Mouse (Mus musculus): ENCODE measurements around the gene Trappc10.

Gene Trappc10

GRCm38 (mm10) chr10:78160369-78161095, 83.9 kb downstream of the Trappc10 start:
- DNase-seq (ENCODE audit: low spot score in 2 of 2): no peak

GRCm38 (mm10) chr10:78159906-78160305, 84.5 kb downstream of the Trappc10 start:
- peak; percentile 68 to 84 for DNase-seq (ENCODE audit: low spot score in 2 of 2)

DNA sequence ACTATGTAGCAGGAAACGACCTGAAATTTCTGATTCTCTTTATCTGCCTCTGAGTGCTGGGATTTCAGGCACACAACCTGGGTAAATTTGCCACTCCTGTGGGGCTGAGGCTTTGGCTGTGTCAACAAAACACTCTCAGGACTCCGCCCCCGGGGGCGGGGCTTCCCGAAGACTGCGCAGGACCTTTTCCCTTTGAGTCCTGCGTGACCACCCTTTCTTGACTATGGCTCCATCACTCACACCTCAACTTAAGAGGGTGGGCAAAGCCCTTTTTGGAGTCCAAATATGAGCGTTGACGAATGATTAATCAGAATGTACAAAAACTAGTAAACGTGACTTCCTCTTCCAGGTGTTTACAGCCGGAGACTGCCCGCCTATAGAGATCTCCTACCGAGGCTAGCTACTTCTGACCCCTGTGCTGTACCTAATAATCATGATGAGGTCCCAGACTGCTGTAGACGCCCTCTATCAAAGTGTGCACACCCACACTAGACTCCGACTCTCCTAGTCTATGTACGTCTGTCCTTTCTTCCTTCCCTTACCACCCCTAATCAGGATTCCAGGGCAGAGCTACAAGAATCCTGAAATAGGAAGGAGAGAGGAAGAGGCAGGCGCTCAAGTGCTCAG, 85.1 kb downstream of the Trappc10 start:
- DNase-seq (ENCODE audit: low spot score in 2 of 2): peak; percentile 72 to 74

DNA sequence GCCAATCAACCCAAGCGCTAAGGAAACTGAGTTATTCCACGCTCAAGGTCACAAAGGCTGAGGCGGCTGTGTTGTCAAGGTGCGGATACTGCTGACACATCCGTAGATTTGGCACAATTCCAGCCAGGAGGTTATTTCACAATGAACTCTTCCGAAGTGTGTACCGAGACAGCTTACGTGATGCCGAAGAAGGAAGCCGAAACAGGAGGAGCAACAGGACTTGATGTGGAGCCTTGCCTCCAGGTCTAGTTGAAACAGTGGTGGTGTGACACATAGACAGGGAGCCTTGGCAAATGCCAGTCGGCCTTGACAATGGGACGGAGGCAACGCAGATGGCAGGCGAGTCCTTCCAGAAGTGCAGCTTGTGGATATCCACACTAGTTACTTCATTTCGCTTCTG, 86.4 kb downstream of the Trappc10 start:
- DNase-seq (ENCODE audit: low spot score in 2 of 2): no peak

DNA sequence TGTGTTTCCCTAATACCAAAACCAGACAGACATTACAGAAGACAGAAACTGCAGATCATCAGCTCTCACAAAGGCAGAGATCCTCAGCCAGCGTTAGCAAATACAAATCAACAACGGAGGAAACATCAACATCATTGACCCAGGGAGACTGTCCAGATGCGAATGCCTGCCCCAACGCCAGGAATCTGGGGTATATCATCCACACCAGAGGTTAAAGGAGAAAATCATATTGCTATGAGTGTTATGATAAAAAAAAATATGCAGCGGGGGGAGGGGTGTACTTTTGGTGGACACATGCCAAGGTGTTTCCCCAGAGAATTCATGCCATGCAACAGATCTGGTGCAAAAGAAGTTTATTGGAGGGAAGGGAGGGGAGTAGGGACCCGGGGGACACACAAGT, 87.5 kb downstream of the Trappc10 start:
- DNase-seq (ENCODE audit: low spot score in 2 of 2): no peak

DNA sequence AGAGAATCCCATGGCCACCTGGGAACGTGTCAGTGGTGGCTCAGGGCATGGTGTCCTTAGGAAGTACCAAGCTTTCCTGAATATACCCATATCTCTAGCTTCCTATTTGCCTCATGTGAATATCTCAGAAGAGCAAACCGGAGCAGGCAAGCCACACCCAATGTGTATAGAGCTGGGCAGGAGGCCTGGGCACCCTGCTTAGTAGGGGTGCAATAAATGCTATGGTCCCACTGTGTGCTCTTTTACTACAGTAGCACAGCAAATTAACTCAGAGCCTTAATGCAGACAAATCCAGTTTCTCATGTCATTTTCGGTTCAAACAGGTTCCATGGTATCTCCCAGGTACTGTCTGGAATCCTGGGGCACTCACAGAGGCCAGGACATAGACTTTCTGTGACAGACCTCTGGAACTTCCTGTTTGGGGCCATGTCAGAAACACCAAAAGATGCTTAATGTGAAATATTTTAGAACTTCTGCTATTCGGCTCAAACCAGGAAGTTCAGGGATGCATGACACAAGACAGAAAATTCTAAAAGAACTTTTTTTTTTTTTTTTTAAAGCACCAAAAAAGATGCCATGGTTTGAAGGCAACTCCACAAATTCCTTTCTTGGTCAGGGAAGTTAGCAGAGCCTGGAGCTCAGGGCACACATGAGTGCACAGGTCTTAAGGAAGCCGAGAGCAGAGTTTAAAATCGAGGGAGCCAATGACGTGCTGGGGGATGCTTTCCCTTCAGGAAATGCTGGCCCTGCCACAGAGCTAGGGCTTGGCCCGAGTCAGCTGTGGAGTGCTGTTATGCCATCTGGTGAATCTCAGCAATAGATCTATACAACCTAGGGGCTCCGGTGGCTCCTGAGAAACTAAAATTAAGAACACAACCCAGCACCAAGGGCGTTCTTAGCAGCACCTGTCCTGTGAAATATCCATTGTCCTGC, 95.3 kb downstream of the Trappc10 start:
- DNase-seq (ENCODE audit: low spot score in 2 of 2): no peak

DNA sequence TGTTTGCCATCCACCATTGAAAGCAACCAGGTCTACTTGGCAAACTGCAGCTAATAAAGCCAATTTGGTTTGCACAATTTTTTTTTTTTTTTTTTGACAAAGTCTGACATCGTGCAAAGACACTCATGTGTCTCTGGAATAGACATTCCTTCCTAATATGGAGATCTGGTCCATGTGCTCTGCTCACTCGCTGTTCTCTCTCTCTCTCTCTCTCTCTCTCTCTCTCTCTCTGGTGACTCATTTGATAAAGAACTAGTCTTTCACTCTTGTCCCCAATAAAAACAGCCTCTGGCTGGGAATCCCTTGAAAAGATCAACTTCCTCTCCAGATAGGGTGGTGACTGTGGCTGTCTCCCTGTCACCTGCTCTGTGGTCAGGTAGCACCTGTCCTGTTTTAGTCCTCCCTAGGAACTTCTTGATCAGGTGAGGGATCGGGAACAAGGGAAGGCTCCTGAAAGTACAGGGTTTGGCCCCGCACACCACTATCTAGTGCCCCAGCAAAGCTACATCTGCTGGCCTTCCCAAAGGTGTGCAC, 96.5 kb downstream of the Trappc10 start:
- no peak for DNase-seq (ENCODE audit: low spot score in 2 of 2)

DNA sequence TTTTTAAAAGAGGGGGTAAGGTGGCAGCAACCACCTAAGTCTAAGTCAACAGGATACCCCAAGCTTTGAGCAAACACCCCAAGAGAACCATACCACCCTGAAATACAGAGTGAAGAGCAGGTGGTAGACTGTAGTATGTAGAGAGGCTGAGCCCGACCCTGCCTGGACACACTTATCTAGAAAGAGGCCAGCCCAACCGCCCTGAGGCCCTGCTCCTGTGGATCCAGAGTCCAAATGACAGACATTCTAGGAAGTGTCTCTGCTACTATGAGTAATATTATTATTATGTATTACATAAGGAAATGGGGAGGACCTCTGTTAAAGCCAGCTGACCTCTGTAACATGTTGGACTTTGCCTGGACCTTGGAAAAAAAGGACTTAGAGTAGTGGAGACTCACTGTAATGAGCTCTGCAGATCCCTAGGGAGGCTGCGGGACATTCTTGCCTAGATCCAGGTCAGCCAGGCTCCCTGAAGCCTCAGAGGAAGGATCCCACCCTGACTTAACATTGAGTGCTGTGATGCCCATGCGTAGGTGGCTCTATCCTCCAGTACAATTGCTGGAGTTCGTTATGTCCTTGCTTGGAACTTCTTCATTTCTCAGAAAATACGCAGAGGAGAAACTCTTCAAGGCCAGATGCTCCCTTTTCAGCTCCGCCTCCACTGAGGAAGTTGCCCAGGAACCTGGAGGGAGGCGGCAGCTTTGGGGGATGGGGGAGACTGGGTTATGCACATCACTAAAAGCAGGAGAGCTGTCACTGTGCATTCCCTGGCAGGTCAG, 100.5 kb downstream of the Trappc10 start:
- no peak for DNase-seq (ENCODE audit: low spot score in 2 of 2)

- DNase-seq (ENCODE audit: low spot score in 2 of 2): no peak
These were observed 103.6 kb downstream of the Trappc10 start for GRCm38 (mm10) chr10:78140843-78141242.

GRCm38 (mm10) chr10:78140251-78140600, 104.2 kb downstream of the Trappc10 start:
- no peak for DNase-seq (ENCODE audit: low spot score in 2 of 2)

- no peak for DNase-seq (ENCODE audit: low spot score in 2 of 2)
These were observed 104.7 kb downstream of the Trappc10 start for GRCm38 (mm10) chr10:78139572-78140250.

- DNase-seq (ENCODE audit: low spot score in 2 of 2): peak in 1 of 2 experiments; percentile 37
These were observed 105.5 kb downstream of the Trappc10 start for GRCm38 (mm10) chr10:78138812-78139523.

DNA sequence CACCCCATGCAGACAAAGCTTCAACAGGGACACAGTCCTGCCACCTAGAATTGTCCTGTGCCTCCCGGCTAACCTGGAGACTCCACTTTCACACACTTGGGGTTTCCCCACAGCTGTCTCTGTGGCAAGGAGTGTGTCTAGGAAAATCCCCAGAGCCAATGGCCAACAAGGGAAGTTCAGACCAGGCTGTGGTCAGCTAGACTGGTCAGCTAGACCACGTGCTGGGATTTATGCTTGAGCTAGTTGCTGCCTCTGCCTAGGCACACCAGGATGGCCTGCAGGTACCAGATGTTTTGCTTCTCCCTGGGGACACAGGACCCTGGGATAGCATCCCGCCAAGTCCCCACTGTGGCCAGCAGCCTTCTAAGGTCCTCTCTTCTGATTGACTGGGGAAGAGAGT, 107.2 kb downstream of the Trappc10 start:
- no peak for DNase-seq (ENCODE audit: low spot score in 2 of 2)
